In the genomic region with DNA sequence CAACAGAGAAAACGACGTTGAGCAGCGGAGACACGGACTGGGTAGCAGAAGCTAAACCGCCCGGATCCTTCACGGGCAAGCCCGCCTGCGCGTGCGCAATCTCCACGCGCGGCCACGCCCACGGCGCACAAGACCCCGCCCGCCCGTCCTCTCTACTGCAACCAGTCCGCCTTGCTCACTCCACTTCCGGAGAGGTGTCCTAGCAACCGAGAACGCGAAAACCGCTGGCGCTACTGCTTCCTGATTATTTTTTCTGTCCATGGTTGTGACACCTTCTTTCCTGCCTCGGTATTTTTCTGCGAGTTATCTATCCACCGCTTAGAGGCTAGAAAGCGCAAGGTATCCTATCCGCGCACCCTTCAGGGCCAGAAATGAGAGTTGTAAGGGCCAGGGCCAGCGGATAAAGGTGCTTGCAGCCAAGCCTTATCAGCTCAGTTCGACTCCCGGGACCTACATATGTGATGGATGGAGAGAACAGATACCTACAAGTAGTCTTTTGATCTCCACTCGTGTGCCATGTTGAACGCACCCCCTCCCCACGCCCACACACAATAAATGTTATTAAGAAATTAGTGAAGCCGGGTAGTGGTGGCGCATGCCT, we compare ENCODE assay signal across 8 mouse cellular contexts. TPM values are rescaled to one million over a fixed set of nuclear protein-coding genes. Genes with fewer than 3 reads are reported as not detected.
A peak's percentile ranks its signal among the peaks of the same experiment; 100 is the strongest.
DNase-seq lines count a peak whose midpoint lies in the region; ATAC-seq lines count a peak whose summit lies in the region.

A gene (minus strand): TSS at position 89 of the 601 bp plus-strand sequence.

- H3K9ac ChIP-seq in heart, embryonic 14.5 days (ENCODE audit: low read length) = peak within 1 kb of the TSS; percentile 79
- peak within 1 kb of the TSS; percentile 68 for H3K9ac ChIP-seq in liver, embryonic 13.5 days
- peak within 1 kb of the TSS; percentile 72 for H3K9ac ChIP-seq in stomach, embryonic 16.5 days (ENCODE audit: low read length)

- H3K36me3 ChIP-seq in heart, embryonic 14.5 days (ENCODE audit: control insufficient read depth, insufficient read depth, low read length) = no peaks in the 10 kb centered on the region
- no peaks in the 10 kb centered on the region for H3K36me3 ChIP-seq in liver, embryonic 13.5 days
- no peaks in the 10 kb centered on the region for H3K36me3 ChIP-seq in stomach, embryonic 16.5 days (ENCODE audit: control insufficient read depth, insufficient read depth, low read length)

- peak within 1 kb of the TSS; percentile 63 to 67 for H3K4me3 ChIP-seq in heart, embryonic 14.5 days (ENCODE audit: control insufficient read depth in 1 of 2, insufficient read depth in 1 of 2, low read depth in 1 of 2, low read length in 2 of 2)
- H3K4me3 ChIP-seq in liver, embryonic 13.5 days (replicated peaks) = peak within 1 kb of the TSS; percentile 65
- H3K4me3 ChIP-seq in stomach, embryonic 16.5 days (replicated peaks; ENCODE audit: low read length) = peak within 1 kb of the TSS; percentile 58

- 10% methylated on average over 41 of the region's 41 CpGs for WGBS in heart, embryonic 14.5 days
- 6% methylated on average over 41 of the region's 41 CpGs for WGBS in liver, embryonic 13.5 days (ENCODE audit: insufficient replicate concordance)
- 11% methylated on average over 41 of the region's 41 CpGs for WGBS in stomach, embryonic 16.5 days

- no peaks in the 10 kb centered on the region for H3K27me3 ChIP-seq in heart, embryonic 14.5 days (ENCODE audit: control insufficient read depth, insufficient read depth, low read length)
- H3K27me3 ChIP-seq in liver, embryonic 13.5 days = peaks cover 17% of the 10 kb centered on the region
- no peaks in the 10 kb centered on the region for H3K27me3 ChIP-seq in stomach, embryonic 16.5 days (ENCODE audit: control insufficient read depth, insufficient read depth, low read length)

- H3K4me2 ChIP-seq in heart, embryonic 14.5 days (ENCODE audit: low read length) = peak within 1 kb of the TSS; percentile 91
- peak within 1 kb of the TSS; percentile 94 for H3K4me2 ChIP-seq in liver, embryonic 13.5 days
- H3K4me2 ChIP-seq in stomach, embryonic 16.5 days (ENCODE audit: low read depth, low read length) = peak within 1 kb of the TSS; percentile 83

- H3K4me1 ChIP-seq in heart, embryonic 14.5 days (ENCODE audit: control insufficient read depth in 2 of 2, insufficient read depth in 2 of 2, low read length in 2 of 2) = peaks cover 3 to 5% of the 10 kb centered on the region in 2 experiments; a peak in 2 of 4 replicates
- H3K4me1 ChIP-seq in liver, embryonic 13.5 days (replicated peaks) = peaks cover 16% of the 10 kb centered on the region
- peaks cover 6% of the 10 kb centered on the region; the same call in 1 of the 2 replicates for H3K4me1 ChIP-seq in stomach, embryonic 16.5 days (ENCODE audit: control insufficient read depth, insufficient read depth, low read length)

- no peaks in the 10 kb centered on the region for H3K9me3 ChIP-seq in heart, embryonic 14.5 days (ENCODE audit: control insufficient read depth, low read length)
- no peaks in the 10 kb centered on the region for H3K9me3 ChIP-seq in liver, embryonic 13.5 days (replicated peaks)
- H3K9me3 ChIP-seq in stomach, embryonic 16.5 days (replicated peaks; ENCODE audit: control insufficient read depth, low read length) = no peaks in the 10 kb centered on the region

- peak; percentile 73 for DNase-seq in c-Kit-negative CD71-positive TER-119-positive erythroid progenitor cells, embryonic 14.5 days (ENCODE audit: low read depth, low spot score)
- DNase-seq in fibroblast of lung, adult 2 months (ENCODE audit: low read depth) = peak; percentile 89
- peak; percentile 98 for DNase-seq in kidney, postnatal 14 days
- DNase-seq in liver, embryonic 13.5 days = peak; percentile 92
- DNase-seq in neural tube, embryonic 10.5 days (ENCODE audit: extremely low spot score, low spot score) = peak; percentile 89

- ATAC-seq in CD4-positive, CD25-positive, alpha-beta regulatory T cell, adult 4 months = peak; percentile 100
- peak; percentile 81 for ATAC-seq in heart, embryonic 14.5 days (ENCODE audit: insufficient number of reproducible peaks, insufficient read depth, low FRiP score, low read depth)
- ATAC-seq in liver, embryonic 13.5 days (ENCODE audit: low read depth) = peak; percentile 95
- peak; percentile 96 for ATAC-seq in stomach, embryonic 16.5 days (ENCODE audit: insufficient read depth, low FRiP score)

- H3K27ac ChIP-seq in heart, embryonic 14.5 days (replicated peaks in 1 of 2; ENCODE audit: control insufficient read depth in 1 of 2, insufficient read depth in 1 of 2, low read depth in 2 of 2, low read length in 2 of 2) = peak within 1 kb of the TSS in 1 of 2 experiments; percentile 25; a peak in 1 of 4 replicates
- no peak within 1 kb of the TSS; the same call in 1 of the 2 replicates for H3K27ac ChIP-seq in liver, embryonic 13.5 days
- H3K27ac ChIP-seq in stomach, embryonic 16.5 days (ENCODE audit: low read length) = peak within 1 kb of the TSS; percentile 48; the same call in 1 of the 2 replicates

RNA-seq across cellular contexts. Expression of the gene that starts here (rescaled TPM):
- 10 to 100 TPM; 11.4 to 14.4 TPM for polyA plus RNA-seq in CD4-positive, CD25-positive, alpha-beta regulatory T cell, adult 4 months (2017; shearing (Covaris generic))
- 17.6 and 17.8 TPM in 2 replicates for polyA plus RNA-seq in heart, embryonic 14.5 days (2014; fragmentation: Nextera tagmentation; extraction: Ambion mirVana)
- 7.2 and 7.4 TPM in 2 replicates for polyA plus RNA-seq in liver, embryonic 13.5 days (2015; fragmentation: Nextera tagmentation; extraction: Ambion mirVana)
- 20.9 and 21.0 TPM in 2 replicates for polyA plus RNA-seq in stomach, embryonic 16.5 days (2015; fragmentation: Nextera tagmentation; extraction: Ambion mirVana)
